Mouse (Mus musculus) layer of hippocampus, postnatal 25 days (tissue): Measurements from ENCODE around the gene Tnfrsf1b. TPM values are rescaled to one million over a fixed set of nuclear protein-coding genes. Genes with fewer than 3 reads are reported as not detected.
A peak's percentile ranks its signal among the peaks of the same experiment; 100 is the strongest.

ENCODE experiments used
- DNase-seq, 2 experiments: peaks; one replicate each; pipeline ENCODE4 v3.0.0; 2022; ENCODE audit warnings: mixed read lengths in 2 of 2, low spot score in 1 of 2; ENCODE audit errors: extremely low spot score in 1 of 2
- total RNA-seq, 2 experiments: library from RNA; stranded (reverse); gene quantifications; 2 replicates each; pipeline ENCODE4 v1.2.3; 2021

The Tnfrsf1b gene
- total RNA-seq: 1 to 10 TPM; 2.5 to 3.2 TPM

- DNase-seq: no peak
Observed at GRCm38 (mm10) chr4:145246173-145247011, at the start of gene Tnfrsf1b. Gene Tnfrsf1b (minus strand): TSS chr4:145246870.

GRCm38 (mm10) chr4:145295589-145296300 is 49.1 kb upstream of the Tnfrsf1b start:
- peak in 1 of 2 experiments; percentile 75 for DNase-seq

GRCm38 (mm10) chr4:145294588-145294987 is 47.9 kb upstream of the Tnfrsf1b start:
- DNase-seq: no peak

- DNase-seq: peak; percentile 24 to 83
Observed at GRCm38 (mm10) chr4:145286369-145287120, 39.9 kb upstream of the Tnfrsf1b start.

- no peak for DNase-seq
Observed at GRCm38 (mm10) chr4:145284675-145285074, 38.0 kb upstream of the Tnfrsf1b start.

- no peak for DNase-seq
Observed at GRCm38 (mm10) chr4:145283441-145283840, 36.8 kb upstream of the Tnfrsf1b start.

GRCm38 (mm10) chr4:145280966-145281365 is 34.3 kb upstream of the Tnfrsf1b start:
- DNase-seq: no peak

GRCm38 (mm10) chr4:145278724-145279370 is 32.2 kb upstream of the Tnfrsf1b start:
- DNase-seq: no peak

- no peak for DNase-seq
Observed at GRCm38 (mm10) chr4:145278231-145278630, 31.6 kb upstream of the Tnfrsf1b start.

GRCm38 (mm10) chr4:145276368-145277249 is 29.9 kb upstream of the Tnfrsf1b start:
- no peak for DNase-seq

- no peak for DNase-seq
Observed at GRCm38 (mm10) chr4:145274887-145275286, 28.2 kb upstream of the Tnfrsf1b start.

GRCm38 (mm10) chr4:145273923-145274322 is 27.3 kb upstream of the Tnfrsf1b start:
- DNase-seq: no peak

GRCm38 (mm10) chr4:145272763-145273162 is 26.1 kb upstream of the Tnfrsf1b start:
- DNase-seq: no peak

GRCm38 (mm10) chr4:145271634-145272033 is 25.0 kb upstream of the Tnfrsf1b start:
- no peak for DNase-seq

GRCm38 (mm10) chr4:145270136-145270535 is 23.5 kb upstream of the Tnfrsf1b start:
- DNase-seq: no peak

GRCm38 (mm10) chr4:145267631-145268110 is 21.0 kb upstream of the Tnfrsf1b start:
- no peak for DNase-seq

- no peak for DNase-seq
Observed at GRCm38 (mm10) chr4:145266505-145266904, 19.8 kb upstream of the Tnfrsf1b start.

- no peak for DNase-seq
Observed at GRCm38 (mm10) chr4:145264761-145265160, 18.1 kb upstream of the Tnfrsf1b start.

GRCm38 (mm10) chr4:145263583-145263982 is 16.9 kb upstream of the Tnfrsf1b start:
- DNase-seq: no peak
